Mouse (Mus musculus) CD8-positive naive resting alpha-beta T cell, adult 2 months (primary cell): ENCODE results near the gene Plppr3.
A peak's percentile ranks its signal among the peaks of the same experiment; 100 is the strongest.

Source experiments
- DNase-seq, 2 experiments: peaks; one replicate each; pipeline ENCODE4 v3.0.0; 2022; ENCODE audit warnings: low read depth in 2 of 2, low spot score in 2 of 2

Plppr3 gene

GRCm38 (mm10) chr10:79853860-79854795, 20.3 kb downstream of the Plppr3 start, which contains the start of gene Ptbp1:
Gene Ptbp1, plus strand, starts transcription at chr10:79854427.
- DNase-seq, result peak; percentile 98

DNA sequence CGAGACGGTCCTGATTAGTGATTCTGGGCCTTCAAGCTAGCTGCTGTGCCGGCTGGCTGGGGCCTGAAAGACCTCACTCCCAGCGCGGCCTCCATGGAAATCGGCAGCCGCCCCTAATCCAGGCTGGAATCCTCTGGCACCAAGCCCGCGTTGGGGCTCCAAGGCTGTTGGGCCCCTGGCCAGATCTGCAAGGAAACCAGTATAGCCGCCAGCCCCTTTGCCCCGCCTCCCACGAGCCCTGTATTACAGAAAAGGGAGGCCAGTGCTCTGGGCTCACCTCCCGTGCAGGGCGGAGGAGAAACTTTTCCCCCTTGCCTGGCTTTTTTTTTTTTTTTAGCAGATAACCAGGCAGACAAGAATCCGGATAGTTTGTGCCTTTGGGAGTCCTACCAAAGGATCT, 21.0 kb downstream of the Plppr3 start:
- no peak for DNase-seq

DNA sequence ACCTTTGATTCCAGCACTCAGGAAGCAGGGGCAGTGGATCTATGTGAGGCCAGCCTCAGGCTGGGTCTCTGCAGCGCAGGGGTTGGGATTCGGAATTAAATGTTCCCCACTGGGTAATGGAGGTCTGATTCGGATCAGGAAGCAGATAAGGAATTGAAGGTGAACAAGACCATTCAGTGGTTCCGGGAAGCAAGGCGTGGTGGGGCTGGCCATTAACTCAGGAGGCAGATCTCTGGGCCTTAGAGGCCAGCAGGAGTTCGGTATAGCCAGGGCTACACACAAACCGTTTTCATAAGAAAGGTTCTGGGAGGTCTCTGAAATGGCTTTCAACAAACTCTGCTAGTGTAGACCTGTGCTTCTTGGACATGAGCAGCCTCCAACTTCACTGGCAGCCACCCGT, 21.6 kb downstream of the Plppr3 start:
- DNase-seq, result no peak

GRCm38 (mm10) chr10:79852107-79852789, 22.2 kb downstream of the Plppr3 start:
- DNase-seq, result no peak

GRCm38 (mm10) chr10:79851653-79852052, 22.8 kb downstream of the Plppr3 start:
- DNase-seq, result no peak

DNA sequence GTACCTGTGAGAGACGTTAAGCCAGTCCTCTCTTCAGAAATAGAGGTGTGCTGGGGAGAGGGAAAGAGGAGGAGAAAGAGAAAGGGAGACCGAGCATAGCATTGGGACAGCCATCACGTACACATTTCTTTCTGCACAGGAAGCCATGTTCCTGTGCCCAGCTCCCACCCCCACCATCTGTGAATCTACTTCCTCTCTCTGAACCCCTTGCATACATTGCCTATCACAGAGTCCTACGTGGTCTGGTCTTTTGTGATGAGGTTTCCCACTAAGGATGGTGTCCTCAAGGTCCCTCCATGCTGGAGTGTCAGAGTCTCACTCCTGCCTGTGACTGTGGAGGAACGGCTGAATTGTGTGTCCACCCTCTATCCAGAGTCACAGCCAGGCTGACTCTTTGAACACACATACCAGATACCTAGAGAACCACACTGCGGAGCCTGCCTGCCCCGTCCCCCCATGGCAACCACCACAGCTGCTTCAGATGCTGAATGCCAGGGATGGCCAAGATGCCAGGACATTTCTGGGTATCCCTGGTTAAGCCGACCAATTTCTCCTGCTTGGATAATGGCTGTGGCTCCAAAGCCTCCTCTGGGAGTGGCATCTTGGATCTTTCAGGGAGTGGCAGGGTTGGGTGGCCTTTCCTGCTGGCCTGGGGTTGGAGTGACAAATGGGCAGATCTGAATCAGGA, 24.3 kb downstream of the Plppr3 start:
- DNase-seq, result no peak

DNA sequence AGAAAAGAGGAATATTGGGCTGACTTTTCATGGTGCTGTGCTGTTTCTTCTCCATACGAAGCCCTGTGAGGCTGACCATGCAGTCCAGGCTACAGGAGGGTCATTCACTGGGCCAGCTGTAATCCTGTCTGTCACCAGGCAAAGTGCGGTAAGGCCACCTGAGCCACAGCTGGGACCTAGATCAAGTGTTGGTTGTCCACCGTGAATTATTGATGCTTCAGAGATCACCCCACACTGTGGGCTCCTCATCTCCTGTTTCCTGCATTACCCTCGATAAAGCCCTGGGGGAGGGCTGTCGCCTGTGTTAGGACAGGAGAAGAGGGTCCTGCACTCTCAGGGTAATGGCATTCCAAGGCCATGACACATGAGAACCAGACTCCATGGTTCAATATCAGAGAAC, 27.9 kb downstream of the Plppr3 start:
- DNase-seq, result no peak

- no peak for DNase-seq
These were observed 31.0 kb downstream of the Plppr3 start for GRCm38 (mm10) chr10:79843476-79843875.

GRCm38 (mm10) chr10:79842322-79842721, 32.1 kb downstream of the Plppr3 start:
- DNase-seq, result no peak

DNA sequence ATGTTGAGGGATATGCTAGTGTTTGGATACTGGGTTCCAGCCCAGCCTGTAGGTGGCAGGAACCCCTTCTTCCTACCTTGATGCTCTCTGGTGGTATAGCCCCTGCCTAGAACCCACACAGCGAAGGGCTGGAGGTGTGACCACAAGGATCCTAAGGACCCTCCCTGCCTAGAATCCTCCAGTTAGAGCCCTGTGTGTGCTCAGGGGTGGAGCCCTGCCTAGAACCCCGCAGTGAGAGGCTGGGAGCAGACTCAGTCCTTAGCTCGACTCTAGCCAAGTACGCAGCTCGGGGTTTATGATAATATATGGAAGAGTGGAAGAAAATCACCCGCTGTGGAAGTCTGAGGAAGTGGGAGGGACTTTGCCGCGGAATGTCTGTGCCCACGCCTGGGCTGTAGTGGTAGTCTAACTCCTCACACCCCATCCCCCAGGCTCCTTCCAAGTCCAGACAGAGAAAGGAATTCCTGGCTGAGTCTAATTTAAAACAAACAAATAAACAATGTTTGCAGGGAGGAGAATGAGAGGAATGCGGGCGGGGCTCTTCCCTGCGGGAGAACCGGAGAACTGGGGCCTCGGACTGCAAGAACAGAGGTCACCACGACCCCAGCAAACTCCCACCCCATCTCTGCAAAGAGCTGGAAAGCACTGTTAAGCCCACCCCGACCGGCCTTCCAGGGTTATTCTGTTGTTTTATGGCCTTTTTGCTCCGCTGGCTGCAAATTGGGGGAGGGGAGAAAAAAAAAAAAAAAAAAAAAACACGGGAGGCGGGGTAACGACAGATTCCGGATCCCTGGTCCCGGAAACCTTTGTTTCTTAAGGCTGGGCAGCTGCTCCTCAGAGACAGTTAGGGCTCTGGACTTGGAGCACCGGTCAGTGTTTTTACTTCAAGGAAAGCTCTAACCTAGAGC, 33.5 kb downstream of the Plppr3 start:
- DNase-seq, result no peak

DNA sequence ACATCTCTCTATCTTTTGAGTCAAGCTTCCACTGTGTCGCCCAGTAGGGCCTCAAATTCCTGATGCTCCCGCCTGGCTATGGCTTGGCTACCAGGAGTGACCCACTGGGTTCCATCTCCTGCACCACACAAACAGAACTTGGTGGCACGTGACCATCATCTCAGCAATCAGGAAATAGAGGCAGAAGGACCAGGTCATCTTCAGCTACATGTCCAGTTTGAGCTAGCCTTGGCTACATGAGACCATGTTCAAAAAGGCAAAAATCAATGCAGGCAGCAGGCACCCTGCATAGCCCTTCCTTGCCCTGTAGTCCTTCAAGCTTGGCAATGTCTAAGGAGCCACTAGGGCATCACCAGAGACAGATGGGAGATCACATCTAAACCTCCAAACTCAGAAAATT, 34.3 kb downstream of the Plppr3 start:
- DNase-seq, result no peak

- DNase-seq, result no peak
These were observed 36.3 kb downstream of the Plppr3 start for GRCm38 (mm10) chr10:79838151-79838550.

- no peak for DNase-seq
These were observed 37.5 kb downstream of the Plppr3 start for GRCm38 (mm10) chr10:79836918-79837317.

GRCm38 (mm10) chr10:79834769-79835398, 39.5 kb downstream of the Plppr3 start:
- DNase-seq, result peak; percentile 65 to 76

- DNase-seq, result no peak
These were observed 41.6 kb downstream of the Plppr3 start for GRCm38 (mm10) chr10:79832786-79833181.

DNA sequence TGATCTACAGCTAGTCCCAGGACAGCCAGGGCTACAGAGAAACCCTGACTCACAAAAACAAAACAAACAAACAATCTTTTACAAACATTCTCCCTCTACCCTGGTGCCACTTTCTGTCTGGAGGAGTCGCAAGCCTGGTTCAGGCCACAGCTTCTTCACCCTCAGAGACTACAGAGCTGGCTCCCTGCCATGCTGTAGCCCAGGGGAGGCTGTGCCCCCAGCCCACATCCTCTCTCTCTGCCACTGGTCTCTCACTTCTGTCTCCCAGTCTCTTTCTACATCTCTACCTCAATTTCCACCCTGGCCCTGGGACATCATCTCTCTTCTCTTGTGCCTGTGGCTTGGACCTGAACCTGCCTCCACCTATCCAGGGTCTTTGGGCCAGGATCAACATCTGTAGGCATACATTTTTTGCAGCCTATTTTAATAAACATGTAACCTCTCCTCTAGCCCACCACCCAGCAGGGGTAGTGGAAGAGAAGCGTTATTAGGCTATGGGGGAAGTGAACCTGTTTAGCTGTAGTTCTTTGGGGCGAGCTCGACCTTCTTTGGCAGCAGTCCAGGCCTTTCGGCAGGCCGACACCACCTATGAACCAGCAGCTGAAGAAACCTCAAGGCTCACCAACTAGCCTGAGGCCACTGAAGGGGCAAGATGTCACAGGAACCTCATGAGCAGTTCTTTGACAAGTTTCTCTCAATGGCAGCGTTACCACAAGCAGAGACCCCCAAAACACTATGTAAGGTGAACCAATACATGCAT, 42.2 kb downstream of the Plppr3 start:
- DNase-seq, result no peak

GRCm38 (mm10) chr10:79831583-79831982, 42.9 kb downstream of the Plppr3 start:
- no peak for DNase-seq

- DNase-seq, result no peak
These were observed 50.0 kb downstream of the Plppr3 start for GRCm38 (mm10) chr10:79824413-79824812.

DNA sequence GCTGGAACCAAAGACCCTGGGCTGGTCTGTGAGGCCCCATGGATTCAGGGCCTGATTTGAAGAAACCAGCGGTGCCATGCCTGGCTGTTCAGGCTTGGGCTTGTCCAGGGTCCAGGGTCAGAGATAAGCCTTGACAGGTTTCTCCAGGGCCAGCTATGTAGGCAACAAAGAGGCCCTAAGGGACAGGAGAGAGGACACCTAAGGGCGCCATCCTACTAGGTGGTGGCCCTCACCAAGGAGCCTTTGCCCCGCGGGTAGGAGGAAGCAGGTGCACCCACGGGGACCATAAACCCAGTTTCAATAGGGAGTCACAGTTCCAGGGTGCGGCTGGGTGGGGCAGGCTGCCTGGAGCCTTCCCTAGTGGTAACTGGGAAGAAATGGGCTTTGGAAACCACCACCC, 51.4 kb downstream of the Plppr3 start:
- no peak for DNase-seq
